Mouse (Mus musculus) inflammation-experienced regulatory T-cells, adult 16 weeks (primary cell): ENCODE data around the gene Cdc34b. TPM values are rescaled to one million over a fixed set of nuclear protein-coding genes. Genes with fewer than 3 reads are reported as not detected.

Experiments used
- polyA plus RNA-seq: library from polyadenylated mRNA; unstranded; fragments of 100-300 nt; shearing (Covaris generic); gene quantifications from one replicate; pipeline ENCODE4 v1.2.1, GENCODE M21; 2017

Gene Cdc34b
- not detected for polyA plus RNA-seq

GRCm38 (mm10) chr11:94741732-94742272 lies at the start of gene Cdc34b:
TSS of gene Cdc34b (plus strand) at chr11:94741782.

GRCm38 (mm10) chr11:94704472-94704871 lies 37.1 kb upstream of the Cdc34b start, which contains the start of gene Gm11541:
TSS of gene Gm11541 (minus strand) at chr11:94704499.

GRCm38 (mm10) chr11:94782603-94783002 lies 41.0 kb downstream of the Cdc34b start, which contains the start of gene Tmem92:
TSS of gene Tmem92 (minus strand) at chr11:94782703.

Other genes starting within 250 kb of the Cdc34b start
- gene Epn3, start 241.8 kb upstream of the Cdc34b start, polyA plus RNA-seq = not detected
- gene Mycbpap, start 220.0 kb upstream of the Cdc34b start, polyA plus RNA-seq = not detected
- gene Rsad1, start 192.5 kb upstream of the Cdc34b start, polyA plus RNA-seq = 3.8 TPM
- 0.40 TPM for gene Chad, start 176.7 kb upstream of the Cdc34b start, polyA plus RNA-seq
- gene Acsf2, start 139.9 kb upstream of the Cdc34b start, polyA plus RNA-seq = 8.7 TPM
- 16.5 TPM for gene Lrrc59, start 112.0 kb upstream of the Cdc34b start, polyA plus RNA-seq
- gene Mrpl27, start 88.0 kb upstream of the Cdc34b start, polyA plus RNA-seq = 56.4 TPM
- gene Eme1, start 87.8 kb upstream of the Cdc34b start, polyA plus RNA-seq = 1.8 TPM
- gene Xylt2, start 64.3 kb upstream of the Cdc34b start, polyA plus RNA-seq = 27.4 TPM
- gene Gm11541, start 37.3 kb upstream of the Cdc34b start, polyA plus RNA-seq = not detected
- gene Tmem92, start 40.9 kb downstream of the Cdc34b start, polyA plus RNA-seq = not detected
- 1.2 TPM for gene Col1a1, start 194.4 kb downstream of the Cdc34b start, polyA plus RNA-seq
- not detected for gene Hils1, start 225.8 kb downstream of the Cdc34b start, polyA plus RNA-seq
- not detected for gene Sgca, start 234.5 kb downstream of the Cdc34b start, polyA plus RNA-seq
- gene Ppp1r9b, start 249.3 kb downstream of the Cdc34b start, polyA plus RNA-seq = 12.7 TPM